Mouse (Mus musculus) ES-E14 (cell line): Measurements from ENCODE around the gene Mrpl58.

Source experiments
- MAFK ChIP-seq: IDR thresholded peaks from 2 replicates; pipeline ENCODE4 v1.6.1; 2014; ENCODE audit warnings: mild to moderate bottlenecking, low read depth, low read length, inconsistent platforms; ENCODE audit not compliant: insufficient read depth
- ZC3H11A ChIP-seq: IDR thresholded peaks from 2 replicates; pipeline ENCODE4 v1.6.1; 2012; ENCODE audit warnings: low read depth, mild to moderate bottlenecking, inconsistent platforms, low read length, borderline replicate concordance

GRCm38 (mm10) chr11:115432814-115433213 is 29.3 kb downstream of the Mrpl58 start:
- TF ChIP-seq MAFK (no peak), ZC3H11A (no peak)
